Mouse (Mus musculus) layer of hippocampus, adult 9-10 months (tissue): ENCODE measurements around the gene Enho.

Experiments used
- DNase-seq: peaks from one replicate; pipeline ENCODE4 v3.0.0; 2022; ENCODE audit warnings: low spot score

Gene Enho

GRCm38 (mm10) chr4:41631390-41631789 is 8.7 kb downstream of the Enho start:
- DNase-seq: no peak

GRCm38 (mm10) chr4:41630196-41630595 is 9.9 kb downstream of the Enho start:
- no peak for DNase-seq

GRCm38 (mm10) chr4:41628202-41628927 is 11.8 kb downstream of the Enho start:
- DNase-seq: no peak

- no peak for DNase-seq
These were observed 18.1 kb downstream of the Enho start for GRCm38 (mm10) chr4:41622071-41622470.

- peak; percentile 48 for DNase-seq
These were observed 21.0 kb downstream of the Enho start for GRCm38 (mm10) chr4:41618916-41619746.

- peak; percentile 51 for DNase-seq
These were observed 24.2 kb downstream of the Enho start for GRCm38 (mm10) chr4:41615661-41616599.

GRCm38 (mm10) chr4:41614156-41614555 is 26.0 kb downstream of the Enho start:
- DNase-seq: peak; percentile 77

- no peak for DNase-seq
These were observed 28.0 kb downstream of the Enho start for GRCm38 (mm10) chr4:41612166-41612565.

- no peak for DNase-seq
These were observed 29.5 kb downstream of the Enho start for GRCm38 (mm10) chr4:41610594-41610980.

- DNase-seq: no peak
These were observed 30.2 kb downstream of the Enho start for GRCm38 (mm10) chr4:41609681-41610593.

GRCm38 (mm10) chr4:41606784-41607183 is 33.3 kb downstream of the Enho start:
- DNase-seq: no peak

- no peak for DNase-seq
These were observed 35.4 kb downstream of the Enho start for GRCm38 (mm10) chr4:41604476-41605396.

- no peak for DNase-seq
These were observed 37.3 kb downstream of the Enho start for GRCm38 (mm10) chr4:41602818-41603217.
